Mouse (Mus musculus): ENCODE results near the gene Sp3. TPM values are rescaled to one million over a fixed set of nuclear protein-coding genes. Genes with fewer than 3 reads are reported as not detected.
A peak's percentile ranks its signal among the peaks of the same experiment; 100 is the strongest.
"Not testable (repeated sequence)": the region's sequence is repeated elsewhere in the genome, so short reads cannot be mapped to it uniquely, and the experiment has no call there.

Gene Sp3
- polyA plus RNA-seq, 1 experiment from 2014 or later, result 74.7 TPM

DNA sequence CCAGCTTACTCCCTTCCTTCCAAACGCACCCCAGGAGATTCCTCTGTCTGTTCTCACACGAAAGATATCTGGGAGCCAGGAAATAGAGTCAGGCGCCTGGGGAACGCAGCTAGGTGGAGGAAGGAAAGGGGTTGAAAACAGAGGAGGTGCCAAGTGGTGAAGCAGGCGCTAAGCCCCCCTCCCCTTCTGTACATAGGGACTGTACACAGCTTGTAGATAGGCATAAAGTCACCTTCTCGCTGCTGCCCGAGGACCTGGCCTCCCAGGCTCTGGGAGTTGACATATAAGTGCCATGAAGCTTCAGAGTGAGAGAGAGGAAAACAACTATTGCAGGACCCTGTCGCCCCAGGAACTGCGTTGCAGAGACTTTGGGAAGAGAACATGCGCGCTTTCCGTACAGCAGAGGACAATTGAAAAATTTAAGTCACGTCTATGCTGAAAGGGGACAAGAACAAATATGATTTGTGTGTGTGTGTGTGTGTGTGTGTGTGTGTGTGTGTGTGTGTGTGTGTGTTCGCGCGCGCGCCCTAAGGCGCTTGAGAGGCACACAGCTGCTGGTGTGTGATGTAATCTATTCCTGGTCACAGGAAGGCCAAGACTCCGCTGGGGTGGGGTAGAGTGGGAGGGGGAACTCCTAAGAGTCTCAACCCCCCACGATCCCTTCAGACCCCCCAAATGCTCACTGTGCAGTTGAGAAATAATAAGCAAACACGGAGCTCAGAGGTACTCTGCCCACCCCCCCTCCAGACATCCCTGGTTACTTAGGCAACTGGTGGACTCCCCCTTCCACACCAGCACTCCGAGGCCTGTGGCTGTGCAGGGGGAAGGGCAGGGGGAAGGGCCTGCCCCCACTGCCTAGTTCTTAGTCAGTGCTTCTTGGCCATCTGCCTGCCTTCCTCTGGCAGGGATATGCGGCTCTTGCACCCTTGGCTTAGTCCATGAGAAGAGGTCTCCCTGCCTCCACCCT is 23.8 kb upstream of the Sp3 start:
- H3K4me3 ChIP-seq (replicated peaks), result no peak overlapping the region
- H3K27ac ChIP-seq, result peak overlapping the region; percentile 83
- H3K27me3 ChIP-seq, result no peaks in the 10 kb centered on the region
- no peaks in the 10 kb centered on the region for H3K9me3 ChIP-seq
- H3K36me3 ChIP-seq, result no peaks in the 10 kb centered on the region
- no peak overlapping the region for H3K9ac ChIP-seq (replicated peaks)
- 34% methylated on average over 24 of the region's 24 CpGs for WGBS
- peak overlapping the region; percentile 39 for H3K4me2 ChIP-seq
- H3K4me1 ChIP-seq (replicated peaks), result peaks cover 25% of the 10 kb centered on the region
- ATAC-seq (ENCODE audit: insufficient number of reproducible peaks, insufficient read depth, low FRiP score, low TSS enrichment, low read depth), result peak; percentile 83

DNA sequence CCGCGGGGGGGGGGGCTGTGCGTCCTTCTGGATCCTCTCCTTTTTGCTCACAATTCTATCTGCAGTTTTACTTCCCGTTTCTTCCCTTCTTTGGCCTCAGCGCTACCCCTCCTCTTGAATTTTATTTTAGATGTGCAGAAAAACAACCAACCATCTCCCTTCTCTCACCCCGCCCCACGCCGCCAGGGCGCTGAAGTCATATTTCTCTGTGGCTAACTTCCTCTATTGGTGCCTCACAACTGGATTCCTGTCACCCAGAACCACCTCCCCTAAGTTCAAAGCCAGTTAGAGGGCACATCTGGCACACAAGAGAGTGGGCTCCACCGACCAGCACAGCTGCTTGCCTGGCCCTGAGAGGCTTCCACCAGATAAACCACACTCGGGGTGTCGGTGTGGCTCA is 22.8 kb upstream of the Sp3 start:
- no peak for ATAC-seq (ENCODE audit: insufficient number of reproducible peaks, insufficient read depth, low FRiP score, low TSS enrichment, low read depth)
- peak overlapping the region; percentile 15; the same call in 1 of the 2 replicates for H3K4me2 ChIP-seq
- H3K4me1 ChIP-seq (replicated peaks), result peaks cover 25% of the 10 kb centered on the region
- peak overlapping the region; percentile 83 for H3K27ac ChIP-seq
- no peak overlapping the region for H3K9ac ChIP-seq (replicated peaks)
- no peaks in the 10 kb centered on the region for H3K27me3 ChIP-seq
- no peaks in the 10 kb centered on the region for H3K36me3 ChIP-seq
- no peak overlapping the region for H3K4me3 ChIP-seq (replicated peaks)
- WGBS, result 41% methylated on average over 10 of the region's 12 CpGs
- no peaks in the 10 kb centered on the region for H3K9me3 ChIP-seq

DNA sequence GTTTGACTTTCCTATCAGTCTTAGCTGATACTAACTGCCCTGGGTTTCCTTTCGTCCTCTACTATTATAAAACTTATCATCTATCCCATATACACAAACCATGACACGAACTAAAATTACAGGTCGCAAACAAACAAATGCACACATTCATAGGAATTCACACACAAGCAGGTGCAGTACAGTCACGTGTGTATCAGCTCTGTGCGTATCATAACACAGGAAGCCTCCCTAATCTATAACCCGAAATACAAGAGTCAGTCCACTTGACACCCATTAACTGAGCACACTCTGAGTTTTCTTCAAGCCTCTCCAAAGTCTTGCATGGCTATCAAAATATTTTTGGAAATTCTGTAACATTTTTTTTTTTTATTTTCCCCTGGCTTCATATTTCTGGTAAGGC is 22.2 kb upstream of the Sp3 start:
- no peaks in the 10 kb centered on the region for H3K36me3 ChIP-seq
- no peak overlapping the region for H3K4me2 ChIP-seq
- no peak overlapping the region for H3K9ac ChIP-seq (replicated peaks)
- H3K27ac ChIP-seq, result 0 out of 2 replicates have a peak overlapping the region, but pooled peaks have one; percentile 83
- ATAC-seq (ENCODE audit: insufficient number of reproducible peaks, insufficient read depth, low FRiP score, low TSS enrichment, low read depth), result no peak
- H3K4me1 ChIP-seq (replicated peaks), result peaks cover 25% of the 10 kb centered on the region
- no peak overlapping the region for H3K4me3 ChIP-seq (replicated peaks)
- WGBS, result 90% methylated on average over 6 of the region's 6 CpGs
- H3K27me3 ChIP-seq, result no peaks in the 10 kb centered on the region
- H3K9me3 ChIP-seq, result no peaks in the 10 kb centered on the region

DNA sequence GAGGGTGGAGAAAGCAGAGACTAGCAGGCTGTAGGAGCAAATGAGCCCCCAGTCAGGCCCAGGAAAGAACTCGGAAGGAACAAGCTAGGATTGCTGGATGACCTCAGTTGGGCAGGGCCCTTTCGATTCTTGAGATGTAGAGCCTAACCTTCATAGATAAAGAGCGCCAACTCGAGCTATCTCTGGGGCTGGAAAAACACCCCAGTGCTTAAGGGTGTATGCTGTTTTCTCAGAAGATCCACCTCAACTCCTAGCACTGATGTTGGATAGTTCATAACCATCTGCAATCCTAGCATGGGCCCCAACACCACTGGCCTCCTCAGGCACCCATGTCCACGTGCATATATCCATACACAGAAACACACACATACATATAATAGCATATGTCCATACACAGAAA is 21.7 kb upstream of the Sp3 start:
- H3K36me3 ChIP-seq, result no peaks in the 10 kb centered on the region
- peaks cover 27% of the 10 kb centered on the region for H3K4me1 ChIP-seq (replicated peaks)
- H3K4me3 ChIP-seq (replicated peaks), result no peak overlapping the region
- no peaks in the 10 kb centered on the region for H3K9me3 ChIP-seq
- H3K4me2 ChIP-seq, result no peak overlapping the region
- no peaks in the 10 kb centered on the region for H3K27me3 ChIP-seq
- no peak for ATAC-seq (ENCODE audit: insufficient number of reproducible peaks, insufficient read depth, low FRiP score, low TSS enrichment, low read depth)
- 91% methylated on average over 5 of the region's 5 CpGs for WGBS
- H3K9ac ChIP-seq (replicated peaks), result no peak overlapping the region
- H3K27ac ChIP-seq, result no peak overlapping the region

GRCm38 (mm10) chr2:73000194-73000593 is 19.9 kb upstream of the Sp3 start:
- ATAC-seq (ENCODE audit: insufficient number of reproducible peaks, insufficient read depth, low FRiP score, low TSS enrichment, low read depth), result no peak
- H3K4me1 ChIP-seq (replicated peaks), result peaks cover 44% of the 10 kb centered on the region
- H3K27ac ChIP-seq, result no peak overlapping the region
- no peak overlapping the region for H3K4me2 ChIP-seq
- 61% methylated on average over 8 of the region's 8 CpGs for WGBS
- no peak overlapping the region for H3K4me3 ChIP-seq (replicated peaks)
- no peaks in the 10 kb centered on the region for H3K36me3 ChIP-seq
- H3K9me3 ChIP-seq, result no peaks in the 10 kb centered on the region
- no peak overlapping the region for H3K9ac ChIP-seq (replicated peaks)
- no peaks in the 10 kb centered on the region for H3K27me3 ChIP-seq

DNA sequence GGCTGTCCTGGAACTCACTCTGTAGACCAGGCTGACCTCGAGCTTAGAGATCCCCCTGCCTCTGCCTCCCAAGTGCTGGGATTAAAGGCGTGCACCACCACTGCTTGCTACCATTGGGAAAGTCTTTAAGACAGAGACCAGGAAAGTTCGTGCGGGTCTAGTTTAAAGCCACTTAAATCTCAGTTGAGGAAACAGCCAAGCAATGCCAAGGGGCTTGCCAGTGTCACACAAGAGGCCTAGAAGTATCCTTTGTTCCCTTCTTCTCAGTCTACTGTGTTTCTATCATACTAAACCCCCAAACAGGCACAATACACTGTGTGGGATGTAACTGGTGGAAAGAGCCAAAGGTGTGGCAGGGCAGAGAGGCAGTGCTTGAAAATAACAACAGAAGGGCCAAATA is 17.3 kb upstream of the Sp3 start:
- Histone ChIP-seq H3K36me3 (no peaks in the 10 kb centered on the region), H3K9ac (replicated peaks) (no peak overlapping the region), H3K27me3 (no peaks in the 10 kb centered on the region), H3K9me3 (no peaks in the 10 kb centered on the region), H3K27ac (no peak overlapping the region), H3K4me1 (replicated peaks) (peaks cover 23% of the 10 kb centered on the region), H3K4me2 (no peak overlapping the region), H3K4me3 (replicated peaks) (no peak overlapping the region)
- ATAC-seq (ENCODE audit: insufficient number of reproducible peaks, insufficient read depth, low FRiP score, low TSS enrichment, low read depth), result no peak
- 94% methylated on average over 4 of the region's 4 CpGs for WGBS

DNA sequence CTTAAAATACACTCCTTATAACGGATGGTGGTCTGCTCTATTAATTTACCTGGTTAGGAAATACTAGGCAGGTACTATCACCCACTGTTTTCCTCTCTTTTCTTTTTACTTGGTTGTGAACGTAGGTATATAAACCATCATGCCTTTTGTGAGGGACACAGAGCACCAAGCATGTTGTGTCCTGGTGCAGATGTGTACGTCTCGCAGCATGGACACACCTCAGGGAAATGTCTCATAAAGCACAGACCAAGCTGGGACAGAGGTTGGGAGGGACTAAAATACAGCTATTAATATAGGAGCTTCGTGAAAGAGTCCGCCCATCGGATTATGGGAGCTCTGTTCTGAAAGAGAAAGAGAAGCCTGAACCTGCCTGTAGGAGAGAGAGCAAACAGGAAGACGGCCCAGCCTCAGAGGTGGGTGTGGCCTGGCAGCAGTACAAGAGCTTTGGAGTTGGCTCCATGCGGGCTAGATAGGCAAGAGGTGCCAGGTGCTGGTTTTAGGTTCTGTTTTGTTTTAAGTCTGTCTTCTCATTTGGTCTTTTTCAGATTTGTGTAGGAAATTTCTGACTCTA is 16.6 kb upstream of the Sp3 start:
- Histone ChIP-seq H3K36me3 (no peaks in the 10 kb centered on the region), H3K4me2 (no peak overlapping the region), H3K9me3 (no peaks in the 10 kb centered on the region), H3K27me3 (no peaks in the 10 kb centered on the region), H3K4me1 (replicated peaks) (peaks cover 20% of the 10 kb centered on the region), H3K9ac (replicated peaks) (no peak overlapping the region), H3K27ac (no peak overlapping the region), H3K4me3 (replicated peaks) (no peak overlapping the region)
- ATAC-seq (ENCODE audit: insufficient number of reproducible peaks, insufficient read depth, low FRiP score, low TSS enrichment, low read depth), result no peak
- 65% methylated on average over 9 of the region's 9 CpGs for WGBS

- Histone ChIP-seq H3K27me3 (no peaks in the 10 kb centered on the region), H3K27ac (peak overlapping the region; percentile 87), H3K4me3 (replicated peaks) (no peak overlapping the region), H3K9ac (replicated peaks) (no peak overlapping the region; the same call in 1 of the 2 replicates), H3K4me1 (replicated peaks) (peaks cover 20% of the 10 kb centered on the region), H3K36me3 (no peaks in the 10 kb centered on the region), H3K9me3 (no peaks in the 10 kb centered on the region), H3K4me2 (no peak overlapping the region)
- peak; percentile 47; the same call in 1 of the 2 replicates for ATAC-seq (ENCODE audit: insufficient number of reproducible peaks, insufficient read depth, low FRiP score, low TSS enrichment, low read depth)
- WGBS, result 37% methylated on average over 9 of the region's 9 CpGs
Observed at GRCm38 (mm10) chr2:72995346-72996097, 15.3 kb upstream of the Sp3 start.

- H3K27me3 ChIP-seq, result no peaks in the 10 kb centered on the region
- 0 out of 2 replicates have a peak, but pooled peaks cover 2% of the 10 kb centered on the region for H3K36me3 ChIP-seq
- H3K4me2 ChIP-seq, result no peak overlapping the region
- 63% methylated on average over 2 of the region's 2 CpGs for WGBS
- ATAC-seq (ENCODE audit: insufficient number of reproducible peaks, insufficient read depth, low FRiP score, low TSS enrichment, low read depth), result no peak
- H3K9me3 ChIP-seq, result peaks cover 5% of the 10 kb centered on the region
- H3K9ac ChIP-seq (replicated peaks), result no peak overlapping the region
- H3K4me3 ChIP-seq (replicated peaks), result no peak overlapping the region
- peaks cover 20% of the 10 kb centered on the region for H3K4me1 ChIP-seq (replicated peaks)
- no peak overlapping the region for H3K27ac ChIP-seq
Observed at GRCm38 (mm10) chr2:72994165-72994564, 13.9 kb upstream of the Sp3 start.

DNA sequence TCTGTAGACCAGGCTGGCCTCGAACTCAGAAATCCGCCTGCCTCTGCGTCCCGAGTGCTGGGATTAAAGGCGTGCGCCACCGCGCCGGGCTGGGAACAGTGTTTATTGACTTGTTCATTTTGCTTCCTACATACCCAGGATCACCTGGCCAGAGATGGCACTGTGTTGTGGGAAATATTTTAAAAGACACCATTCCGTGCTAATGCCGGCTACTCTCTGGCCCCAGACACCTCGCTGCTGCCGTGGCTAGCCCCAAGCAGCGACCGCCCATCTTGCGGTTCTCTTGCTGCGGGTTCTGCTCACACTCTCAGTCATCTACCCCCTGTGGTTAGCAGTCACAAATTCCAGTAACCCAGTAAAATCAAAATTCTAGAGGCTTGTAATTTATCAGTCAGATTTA is 12.3 kb upstream of the Sp3 start:
- H3K9ac ChIP-seq (replicated peaks), result no peak overlapping the region
- H3K36me3 ChIP-seq, result peaks cover 9% of the 10 kb centered on the region; the same call in 1 of the 2 replicates
- H3K4me2 ChIP-seq, result no peak overlapping the region
- no peak overlapping the region for H3K4me3 ChIP-seq (replicated peaks)
- peaks cover 20% of the 10 kb centered on the region for H3K4me1 ChIP-seq (replicated peaks)
- 95% methylated on average over 17 of the region's 17 CpGs for WGBS
- ATAC-seq (ENCODE audit: insufficient number of reproducible peaks, insufficient read depth, low FRiP score, low TSS enrichment, low read depth), result no peak
- no peaks in the 10 kb centered on the region for H3K27me3 ChIP-seq
- peaks cover 12% of the 10 kb centered on the region for H3K9me3 ChIP-seq
- no peak overlapping the region for H3K27ac ChIP-seq

DNA sequence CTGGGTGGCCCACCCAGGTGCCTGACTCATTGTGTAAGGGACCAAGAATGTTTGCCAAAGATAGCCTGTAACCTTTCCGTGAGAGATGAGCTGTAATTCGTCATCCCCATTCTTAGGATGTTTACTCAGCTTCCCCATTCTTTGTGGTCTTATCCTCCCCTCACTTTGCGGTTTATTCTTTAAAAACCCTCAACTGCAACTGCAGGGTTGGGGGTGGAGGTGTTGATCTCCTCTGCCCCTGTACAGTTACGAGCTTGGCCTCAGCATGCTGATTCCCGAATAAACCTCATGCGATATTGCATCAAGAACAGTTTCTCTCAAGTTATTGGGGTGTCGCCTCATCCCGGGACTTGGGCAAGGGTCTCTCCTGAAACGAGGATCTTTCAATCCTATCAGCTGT is 8.7 kb upstream of the Sp3 start:
- H3K36me3 ChIP-seq; H3K27ac ChIP-seq; ATAC-seq (ENCODE audit: insufficient number of reproducible peaks, insufficient read depth, low FRiP score, low TSS enrichment, low read depth); H3K9ac ChIP-seq (replicated peaks); H3K4me3 ChIP-seq (replicated peaks); H3K27me3 ChIP-seq; H3K4me2 ChIP-seq: not testable (repeated sequence)
- H3K9me3 ChIP-seq, result peaks cover 12% of the 10 kb centered on the region
- peaks cover 13% of the 10 kb centered on the region for H3K4me1 ChIP-seq (replicated peaks)
- 92% methylated on average over 9 of the region's 9 CpGs for WGBS
